Mouse (Mus musculus): Measurements from ENCODE around the gene Lrrc4c. TPM values are rescaled to one million over a fixed set of nuclear protein-coding genes. Genes with fewer than 3 reads are reported as not detected.

Lrrc4c gene
- polyA plus RNA-seq, 1 experiment from 2014 or later = 0.31 TPM

- Histone ChIP-seq H3K36me3 (no peaks in the 10 kb centered on the region), H3K27me3 (replicated peaks) (no peaks in the 10 kb centered on the region), H3K4me3 (no peak overlapping the region), H3K4me1 (replicated peaks) (no peaks in the 10 kb centered on the region), H3K9ac (no peak overlapping the region), H3K27ac (ENCODE audit: poor library complexity, severe bottlenecking) (no peak overlapping the region), H3K4me2 (no peak overlapping the region), H3K9me3 (replicated peaks) (no peaks in the 10 kb centered on the region)
- WGBS = 87% methylated on average over 2 of the region's 2 CpGs
- ATAC-seq (ENCODE audit: insufficient number of reproducible peaks, low FRiP score) = no peak
Measured at GRCm38 (mm10) chr2:97103398-97104162, 785.6 kb downstream of the Lrrc4c start.

DNA sequence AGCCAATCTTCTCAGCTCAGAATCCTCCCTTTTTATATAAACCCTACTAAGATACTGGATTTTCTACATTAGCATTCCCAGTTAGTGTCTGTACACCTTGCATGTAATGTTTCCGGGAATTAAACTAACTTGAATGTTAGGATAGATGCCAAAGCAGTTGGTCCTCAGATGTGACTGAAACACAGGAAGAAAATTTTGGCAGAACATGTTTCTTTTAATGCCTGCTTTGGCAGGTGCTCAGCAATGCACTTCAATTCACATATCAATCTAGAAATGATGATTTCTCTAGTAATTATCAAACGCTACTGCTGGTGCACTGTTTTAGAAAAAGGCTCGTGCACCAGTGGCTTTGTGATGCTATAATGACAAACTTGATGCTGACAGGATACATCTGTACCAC lies 806.3 kb downstream of the Lrrc4c start:
- Histone ChIP-seq H3K9ac (no peak overlapping the region), H3K4me2 (no peak overlapping the region), H3K27me3 (replicated peaks) (no peaks in the 10 kb centered on the region), H3K4me1 (replicated peaks) (no peaks in the 10 kb centered on the region), H3K4me3 (no peak overlapping the region), H3K27ac (ENCODE audit: poor library complexity, severe bottlenecking) (no peak overlapping the region), H3K9me3 (replicated peaks) (no peaks in the 10 kb centered on the region), H3K36me3 (no peaks in the 10 kb centered on the region)
- ATAC-seq (ENCODE audit: insufficient number of reproducible peaks, low FRiP score) = no peak
- WGBS = 81% methylated on average over 3 of the region's 3 CpGs

GRCm38 (mm10) chr2:97138454-97138853 lies 820.5 kb downstream of the Lrrc4c start:
- no peaks in the 10 kb centered on the region for H3K4me1 ChIP-seq (replicated peaks)
- no peak overlapping the region for H3K4me3 ChIP-seq
- H3K27me3 ChIP-seq (replicated peaks) = no peaks in the 10 kb centered on the region
- no peak overlapping the region for H3K27ac ChIP-seq (ENCODE audit: poor library complexity, severe bottlenecking)
- WGBS = 52% methylated on average over 3 of the region's 3 CpGs
- H3K36me3 ChIP-seq = no peaks in the 10 kb centered on the region
- H3K9me3 ChIP-seq (replicated peaks) = no peaks in the 10 kb centered on the region
- H3K9ac ChIP-seq = no peak overlapping the region
- ATAC-seq (ENCODE audit: insufficient number of reproducible peaks, low FRiP score) = no peak
- no peak overlapping the region for H3K4me2 ChIP-seq

GRCm38 (mm10) chr2:97151626-97152194 lies 833.7 kb downstream of the Lrrc4c start:
- Histone ChIP-seq H3K4me2 (no peak overlapping the region), H3K4me3 (no peak overlapping the region), H3K4me1 (replicated peaks) (no peaks in the 10 kb centered on the region), H3K27ac (ENCODE audit: poor library complexity, severe bottlenecking) (no peak overlapping the region), H3K27me3 (replicated peaks) (no peaks in the 10 kb centered on the region), H3K9ac (no peak overlapping the region), H3K9me3 (replicated peaks) (no peaks in the 10 kb centered on the region), H3K36me3 (no peaks in the 10 kb centered on the region)
- ATAC-seq (ENCODE audit: insufficient number of reproducible peaks, low FRiP score) = no peak
- WGBS = 88% methylated on average over 3 of the region's 3 CpGs

DNA sequence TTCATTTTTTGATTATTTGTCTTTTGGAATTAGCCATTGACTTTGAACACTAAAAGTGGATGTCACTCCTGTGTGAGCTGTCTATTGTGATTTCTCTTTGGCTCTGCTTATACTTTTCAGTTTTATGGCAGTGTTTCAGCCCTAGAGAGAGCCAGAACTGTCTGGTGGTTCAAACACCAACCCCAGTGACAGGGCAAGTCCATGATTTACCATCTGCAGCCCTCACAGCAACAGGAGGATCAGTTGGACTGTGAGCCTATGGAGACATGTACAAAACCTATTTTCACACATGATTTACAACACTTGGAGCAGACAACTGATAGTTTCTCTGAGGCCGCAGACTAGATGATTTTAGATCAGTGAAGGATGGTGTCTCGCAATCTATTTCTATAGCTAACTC lies 847.8 kb downstream of the Lrrc4c start:
- 88% methylated on average over 2 of the region's 2 CpGs for WGBS
- no peak for ATAC-seq (ENCODE audit: insufficient number of reproducible peaks, low FRiP score)
- H3K4me2 ChIP-seq = no peak overlapping the region

GRCm38 (mm10) chr2:97178399-97178798 lies 860.4 kb downstream of the Lrrc4c start:
- H3K9ac ChIP-seq = no peak overlapping the region
- H3K27ac ChIP-seq (ENCODE audit: poor library complexity, severe bottlenecking) = no peak overlapping the region
- ATAC-seq (ENCODE audit: insufficient number of reproducible peaks, low FRiP score) = no peak
- no peaks in the 10 kb centered on the region for H3K27me3 ChIP-seq (replicated peaks)
- no peaks in the 10 kb centered on the region for H3K9me3 ChIP-seq (replicated peaks)
- H3K4me2 ChIP-seq = no peak overlapping the region
- no peaks in the 10 kb centered on the region for H3K4me1 ChIP-seq (replicated peaks)
- H3K36me3 ChIP-seq = no peaks in the 10 kb centered on the region
- 75% methylated on average over 4 of the region's 4 CpGs for WGBS
- no peak overlapping the region for H3K4me3 ChIP-seq

More for the DNA sequence above, 847.8 kb downstream of the Lrrc4c start:
- no peak overlapping the region for H3K4me3 ChIP-seq
- no peaks in the 10 kb centered on the region for H3K27me3 ChIP-seq (replicated peaks)
- no peaks in the 10 kb centered on the region for H3K36me3 ChIP-seq
- no peak overlapping the region for H3K9ac ChIP-seq
- H3K4me1 ChIP-seq (replicated peaks) = no peaks in the 10 kb centered on the region
- no peak overlapping the region for H3K27ac ChIP-seq (ENCODE audit: poor library complexity, severe bottlenecking)
- no peaks in the 10 kb centered on the region for H3K9me3 ChIP-seq (replicated peaks)

DNA sequence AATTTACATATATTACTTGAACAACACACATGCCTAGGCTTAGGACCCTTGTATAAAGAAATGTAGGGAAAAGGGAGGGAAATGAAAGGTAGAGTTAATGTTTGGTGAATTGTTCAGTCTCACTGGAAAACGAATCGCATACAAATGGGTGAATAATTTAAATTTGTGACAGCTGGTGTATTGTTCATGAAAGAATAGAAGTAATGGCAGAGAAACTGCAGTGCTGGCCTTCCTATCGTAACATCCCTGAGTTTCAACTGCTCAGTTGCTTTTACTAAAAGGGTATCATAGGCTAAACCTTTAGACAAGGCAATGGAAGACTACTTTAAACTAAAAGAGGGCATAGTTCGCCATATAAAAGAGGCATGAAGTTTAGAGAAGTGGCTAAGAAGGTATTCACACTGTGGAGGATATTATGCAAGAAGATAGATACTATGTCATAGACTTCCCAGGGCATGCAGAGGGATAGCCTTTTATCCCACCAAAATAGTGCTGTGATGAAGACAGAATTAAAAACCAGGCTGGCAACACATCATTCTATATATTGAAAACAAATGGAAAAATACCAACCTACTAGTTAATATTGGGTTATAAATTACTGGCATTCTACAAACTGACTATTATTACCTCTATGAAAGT lies 879.1 kb downstream of the Lrrc4c start:
- Histone ChIP-seq H3K9me3 (replicated peaks) (no peaks in the 10 kb centered on the region), H3K27me3 (replicated peaks) (no peaks in the 10 kb centered on the region), H3K4me2 (no peak overlapping the region), H3K27ac (ENCODE audit: poor library complexity, severe bottlenecking) (no peak overlapping the region), H3K4me1 (replicated peaks) (no peaks in the 10 kb centered on the region), H3K4me3 (no peak overlapping the region), H3K36me3 (no peaks in the 10 kb centered on the region), H3K9ac (no peak overlapping the region)
- WGBS = 74% methylated on average over 4 of the region's 4 CpGs
- ATAC-seq (ENCODE audit: insufficient number of reproducible peaks, low FRiP score) = no peak

GRCm38 (mm10) chr2:97232966-97233365 lies 915.0 kb downstream of the Lrrc4c start:
- H3K27me3 ChIP-seq (replicated peaks) = no peaks in the 10 kb centered on the region
- WGBS = 68% methylated on average over 3 of the region's 3 CpGs
- H3K27ac ChIP-seq (ENCODE audit: poor library complexity, severe bottlenecking) = no peak overlapping the region
- no peak overlapping the region for H3K4me3 ChIP-seq
- H3K4me1 ChIP-seq (replicated peaks) = no peaks in the 10 kb centered on the region
- H3K36me3 ChIP-seq = no peaks in the 10 kb centered on the region
- no peak for ATAC-seq (ENCODE audit: insufficient number of reproducible peaks, low FRiP score)
- H3K9ac ChIP-seq = no peak overlapping the region
- 0 out of 2 replicates have a peak, but pooled peaks cover 3% of the 10 kb centered on the region for H3K9me3 ChIP-seq (replicated peaks)
- no peak overlapping the region for H3K4me2 ChIP-seq

DNA sequence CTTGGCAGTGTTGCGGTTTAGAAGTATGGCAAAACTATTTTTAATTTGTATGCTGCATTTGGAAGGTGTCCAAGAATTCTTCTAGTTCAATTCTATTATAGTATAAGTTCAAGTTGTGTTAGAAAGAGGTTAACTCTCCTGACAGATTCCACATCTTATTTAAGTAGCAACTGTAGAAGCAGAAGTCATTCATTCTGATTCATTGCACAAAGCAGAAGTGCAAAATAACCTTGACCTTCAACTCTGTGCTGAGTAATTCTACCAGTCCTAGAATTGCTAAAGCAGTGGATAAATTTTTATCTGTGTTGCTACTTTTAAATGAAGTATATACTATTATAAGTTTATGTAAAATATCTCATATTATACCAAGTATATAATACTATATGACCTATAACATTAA lies 916.1 kb downstream of the Lrrc4c start:
- no peaks in the 10 kb centered on the region for H3K27me3 ChIP-seq (replicated peaks)
- WGBS = 59% methylated on average over 1 of the region's 1 CpGs
- no peak overlapping the region for H3K4me2 ChIP-seq
- no peak overlapping the region for H3K9ac ChIP-seq
- 0 out of 2 replicates have a peak, but pooled peaks cover 3% of the 10 kb centered on the region for H3K9me3 ChIP-seq (replicated peaks)
- H3K4me3 ChIP-seq = no peak overlapping the region
- no peaks in the 10 kb centered on the region for H3K36me3 ChIP-seq
- ATAC-seq (ENCODE audit: insufficient number of reproducible peaks, low FRiP score) = no peak
- no peak overlapping the region for H3K27ac ChIP-seq (ENCODE audit: poor library complexity, severe bottlenecking)
- no peaks in the 10 kb centered on the region for H3K4me1 ChIP-seq (replicated peaks)

DNA sequence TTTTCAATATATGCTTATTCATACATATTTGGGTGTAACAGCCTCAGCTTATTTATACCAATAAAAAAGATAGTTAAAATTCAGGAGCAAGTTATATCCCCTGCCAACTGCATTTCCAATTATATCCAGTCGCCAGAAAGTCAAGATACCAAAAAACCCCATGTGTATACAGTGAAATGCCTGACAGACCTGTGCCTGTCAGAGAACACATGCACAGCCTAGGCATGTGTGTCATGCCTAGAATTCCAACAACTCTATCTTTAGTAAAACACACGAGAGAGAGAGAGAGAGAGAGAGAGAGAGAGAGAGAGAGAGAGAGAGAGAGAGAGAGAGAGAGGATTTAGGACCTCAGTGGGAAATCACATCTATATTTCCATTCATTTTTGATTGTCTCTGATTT lies 956.7 kb downstream of the Lrrc4c start:
- Histone ChIP-seq H3K9me3 (replicated peaks) (no peaks in the 10 kb centered on the region), H3K36me3 (no peaks in the 10 kb centered on the region), H3K4me2 (no peak overlapping the region), H3K9ac (no peak overlapping the region), H3K27ac (ENCODE audit: poor library complexity, severe bottlenecking) (no peak overlapping the region), H3K4me1 (replicated peaks) (no peaks in the 10 kb centered on the region), H3K27me3 (replicated peaks) (no peaks in the 10 kb centered on the region), H3K4me3 (no peak overlapping the region)
- no peak for ATAC-seq (ENCODE audit: insufficient number of reproducible peaks, low FRiP score)
- WGBS = 32% methylated on average over 2 of the region's 2 CpGs

DNA sequence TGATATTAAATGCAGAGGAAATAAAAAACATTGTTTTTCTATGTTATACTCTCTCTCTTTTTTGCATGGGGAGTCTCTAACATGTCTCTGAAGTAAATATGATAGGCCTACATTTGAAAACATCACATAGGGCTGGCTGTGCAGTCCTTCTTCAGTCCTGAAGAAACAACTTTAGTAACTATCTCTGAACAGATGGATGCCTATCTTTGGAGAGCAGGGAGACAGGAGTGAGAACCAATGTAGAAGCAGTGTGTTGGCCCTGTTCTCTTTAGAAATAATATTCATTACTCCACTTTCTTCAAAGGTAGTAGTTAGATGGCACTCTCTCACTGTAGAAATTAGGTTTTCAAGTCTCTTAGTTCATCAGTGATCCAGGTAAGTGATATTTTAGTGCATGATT lies 967.0 kb downstream of the Lrrc4c start:
- Histone ChIP-seq H3K4me1 (replicated peaks) (no peaks in the 10 kb centered on the region), H3K9me3 (replicated peaks) (no peaks in the 10 kb centered on the region), H3K4me2 (no peak overlapping the region), H3K36me3 (no peaks in the 10 kb centered on the region), H3K27ac (ENCODE audit: poor library complexity, severe bottlenecking) (no peak overlapping the region), H3K27me3 (replicated peaks) (no peaks in the 10 kb centered on the region), H3K9ac (no peak overlapping the region), H3K4me3 (no peak overlapping the region)
- no peak for ATAC-seq (ENCODE audit: insufficient number of reproducible peaks, low FRiP score)

Data from heart, embryonic 12.5 days (tissue).